Mouse (Mus musculus): Measurements from ENCODE around the gene Ap1b1.

Ap1b1 gene

DNA sequence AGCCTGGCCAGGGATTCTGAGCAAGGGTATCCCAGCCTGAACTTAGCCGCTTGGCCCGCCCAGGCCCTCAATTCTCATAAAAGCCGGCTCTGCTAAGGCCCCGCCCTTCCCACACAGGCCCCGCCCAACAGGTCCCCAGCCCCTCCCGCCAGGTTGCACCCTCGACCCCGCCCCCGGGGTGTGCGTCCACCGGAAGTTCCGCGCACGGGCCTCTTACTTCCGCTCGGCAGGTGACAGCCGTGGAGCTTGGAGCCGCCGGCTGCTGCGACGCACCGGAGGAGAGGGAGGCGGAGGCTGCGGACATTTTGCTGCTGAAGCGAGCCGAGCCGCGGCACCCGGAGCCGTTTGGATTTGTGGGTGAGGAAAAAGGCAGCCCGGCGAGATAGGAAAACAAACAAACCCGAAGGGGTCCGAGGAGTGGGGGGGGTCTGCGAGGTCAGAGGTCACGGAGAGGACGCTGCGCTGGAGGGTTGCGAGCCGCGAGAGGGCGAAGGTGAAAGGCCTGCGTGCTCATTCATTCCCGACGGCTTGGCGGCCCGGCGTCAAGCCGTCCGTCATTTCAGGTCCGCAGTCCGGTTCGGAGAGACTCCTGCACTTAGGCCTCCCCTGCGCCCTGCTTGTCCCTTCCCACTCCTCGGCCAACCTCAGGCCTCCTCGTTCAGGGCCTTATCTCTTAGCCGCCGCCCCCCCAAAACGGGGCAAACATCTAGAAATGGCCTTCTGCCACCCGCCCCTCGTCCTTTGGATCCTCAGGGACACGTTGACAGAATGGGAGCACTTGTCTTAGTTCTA, at the start of gene Ap1b1:
Gene Ap1b1 (plus strand): TSS at position 130 of the 792 bp plus-strand sequence.
- DNase-seq (ENCODE audit: low read depth, low spot score) = peak; percentile 95

GRCm38 (mm10) chr11:4946530-4946929, 40.1 kb upstream of the Ap1b1 start:
- DNase-seq (ENCODE audit: low read depth, low spot score) = no peak

GRCm38 (mm10) chr11:4946947-4947812, 39.4 kb upstream of the Ap1b1 start:
- peak; percentile 97 for DNase-seq (ENCODE audit: low read depth, low spot score)

DNA sequence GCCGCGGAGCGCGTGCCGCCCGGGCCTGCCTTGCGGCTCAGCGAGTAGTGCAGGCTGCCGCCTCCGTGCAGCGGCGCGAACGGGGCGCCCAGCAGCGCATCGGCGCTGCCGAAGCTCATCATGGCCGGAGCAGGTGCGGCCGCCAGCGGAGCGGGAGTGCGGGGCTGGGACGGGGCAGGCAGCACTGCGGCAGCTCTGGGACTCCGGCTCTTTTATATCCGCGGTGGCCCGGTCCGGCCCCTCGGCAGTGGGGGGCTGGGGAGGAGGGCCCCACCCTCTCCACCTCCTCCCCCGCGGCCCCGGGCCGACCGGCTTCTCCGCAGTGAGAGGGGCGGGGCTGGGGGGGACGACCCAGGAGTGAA, 38.8 kb upstream of the Ap1b1 start, which contains the start of gene Nefh:
Gene Nefh (minus strand): TSS at position 252 of the 362 bp plus-strand sequence.
- peak; percentile 78 for DNase-seq (ENCODE audit: low read depth, low spot score)

GRCm38 (mm10) chr11:4948792-4949191, 37.8 kb upstream of the Ap1b1 start:
- DNase-seq (ENCODE audit: low read depth, low spot score) = no peak

GRCm38 (mm10) chr11:4949256-4950044, 37.2 kb upstream of the Ap1b1 start:
- DNase-seq (ENCODE audit: low read depth, low spot score) = no peak

GRCm38 (mm10) chr11:4953401-4953800, 33.2 kb upstream of the Ap1b1 start:
- no peak for DNase-seq (ENCODE audit: low read depth, low spot score)

DNA sequence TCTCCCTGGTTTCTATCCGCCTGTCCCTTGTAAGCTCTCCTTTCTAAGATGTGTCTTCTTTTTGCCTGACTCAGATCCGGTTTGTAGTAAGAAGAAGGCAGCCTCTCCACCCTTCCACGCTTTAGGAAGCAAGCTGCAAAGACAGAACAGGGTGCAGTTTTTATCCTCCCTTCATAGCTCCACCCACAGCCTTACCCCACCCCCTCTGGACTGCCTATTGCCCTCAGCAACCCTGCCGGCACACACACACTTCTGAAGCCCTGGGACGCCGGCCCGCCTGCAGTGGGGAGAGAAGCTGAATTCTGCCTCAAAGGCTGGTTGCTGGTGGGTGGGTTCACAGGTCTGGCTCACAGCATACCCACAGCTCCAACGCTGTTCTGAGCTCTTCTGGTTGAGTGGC, 32.7 kb upstream of the Ap1b1 start:
- DNase-seq (ENCODE audit: low read depth, low spot score) = no peak

DNA sequence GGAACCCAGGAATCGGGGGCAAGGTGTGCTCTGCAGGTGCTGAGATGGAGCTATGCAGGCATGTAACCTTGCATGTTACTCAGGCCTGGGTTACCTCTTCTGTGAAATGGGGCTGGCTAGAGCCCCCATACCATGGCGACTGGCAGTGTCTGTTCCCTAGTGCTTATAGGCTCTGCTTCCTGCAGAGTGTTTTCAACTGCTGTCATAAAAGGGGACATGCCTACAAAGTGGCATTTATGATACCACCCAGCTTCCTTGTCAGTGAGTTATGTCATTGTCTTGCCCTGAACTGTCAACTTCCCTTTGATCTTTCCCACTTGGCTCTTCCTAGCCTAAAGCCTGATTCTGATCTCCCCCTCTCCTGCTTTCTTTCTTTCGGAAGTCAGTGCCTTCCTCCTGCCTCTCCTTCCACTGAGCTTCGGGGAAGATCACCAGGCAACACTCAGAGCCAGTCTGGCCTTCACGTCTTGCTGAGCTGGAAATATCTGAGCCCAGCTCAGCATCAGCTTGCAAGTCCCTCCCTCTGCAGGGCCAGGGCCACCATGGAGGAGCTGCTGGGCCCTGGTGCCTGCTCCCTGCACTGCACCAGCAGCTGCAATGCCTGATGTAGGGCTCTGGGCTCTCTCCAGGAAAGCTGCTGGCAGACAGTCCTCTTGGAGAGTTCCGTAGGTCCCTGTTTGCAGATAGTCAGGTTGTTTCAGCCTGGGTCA, 23.4 kb upstream of the Ap1b1 start:
- no peak for DNase-seq (ENCODE audit: low read depth, low spot score)

GRCm38 (mm10) chr11:4966325-4966724, 20.3 kb upstream of the Ap1b1 start:
- no peak for DNase-seq (ENCODE audit: low read depth, low spot score)

- no peak for DNase-seq (ENCODE audit: low read depth, low spot score)
Observed at GRCm38 (mm10) chr11:4966888-4967287, 19.7 kb upstream of the Ap1b1 start.

GRCm38 (mm10) chr11:4967549-4967948, 19.1 kb upstream of the Ap1b1 start:
- no peak for DNase-seq (ENCODE audit: low read depth, low spot score)

DNA sequence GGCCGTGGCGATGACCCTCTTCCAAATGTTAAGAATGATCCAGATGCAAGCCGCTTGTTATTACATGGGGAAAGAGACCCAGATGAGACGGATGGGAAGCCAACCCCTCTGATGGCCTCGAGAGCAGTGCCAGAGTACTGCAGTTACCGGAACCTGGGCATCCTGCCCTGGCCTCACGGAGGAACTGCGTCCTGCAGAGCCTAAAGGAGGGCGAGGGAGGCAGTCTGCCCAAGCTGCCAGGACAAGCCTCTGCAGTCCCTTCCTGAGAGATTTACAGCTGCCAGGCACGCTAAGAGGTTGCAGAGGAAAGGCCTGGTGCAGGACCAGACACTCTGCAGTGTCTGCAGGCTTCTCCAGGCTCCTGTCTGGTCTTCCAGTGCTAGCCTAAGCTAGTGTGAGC, 18.2 kb upstream of the Ap1b1 start:
- no peak for DNase-seq (ENCODE audit: low read depth, low spot score)

DNA sequence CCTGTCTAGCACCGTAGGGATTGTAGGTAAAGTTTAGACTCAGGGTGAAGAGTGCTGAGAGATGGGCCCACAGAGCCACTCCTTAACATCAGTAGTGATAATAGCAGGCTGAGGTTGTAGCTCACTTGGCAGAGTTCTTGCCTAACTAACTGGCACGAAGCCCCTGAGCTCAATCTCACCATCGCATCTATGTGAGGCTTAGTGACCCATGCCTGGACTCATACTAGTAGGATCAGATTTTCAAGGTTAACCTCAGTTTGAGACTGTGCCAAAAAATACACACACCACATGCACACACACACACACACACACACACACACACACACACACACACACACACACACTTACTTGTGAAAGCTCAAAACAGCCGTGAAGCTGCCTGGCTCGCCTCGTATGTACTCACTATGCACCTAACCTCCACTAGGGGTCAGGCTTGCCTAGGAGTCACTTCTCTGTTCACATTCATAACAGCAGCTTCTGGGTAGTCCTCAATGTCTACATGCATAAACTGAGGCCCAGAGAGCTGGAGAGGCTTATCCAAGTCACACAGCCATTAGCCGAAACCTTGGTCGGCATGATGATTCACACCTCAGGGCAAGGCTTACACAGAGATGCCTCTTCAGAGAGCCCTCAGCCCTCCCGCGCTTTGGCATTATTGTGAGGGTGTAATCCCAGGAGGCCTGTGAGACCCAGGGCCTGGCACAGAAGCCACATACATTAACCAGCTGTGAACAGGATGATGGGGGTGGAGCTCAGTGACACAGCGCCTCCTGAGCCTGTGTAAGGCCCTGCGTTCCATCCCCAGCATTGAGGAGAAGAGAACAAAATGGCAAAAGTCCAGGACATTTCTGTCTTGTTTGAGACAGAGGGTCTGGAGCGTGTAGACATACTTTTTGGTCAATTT, 13.4 kb upstream of the Ap1b1 start:
- peak; percentile 83 for DNase-seq (ENCODE audit: low read depth, low spot score)

DNA sequence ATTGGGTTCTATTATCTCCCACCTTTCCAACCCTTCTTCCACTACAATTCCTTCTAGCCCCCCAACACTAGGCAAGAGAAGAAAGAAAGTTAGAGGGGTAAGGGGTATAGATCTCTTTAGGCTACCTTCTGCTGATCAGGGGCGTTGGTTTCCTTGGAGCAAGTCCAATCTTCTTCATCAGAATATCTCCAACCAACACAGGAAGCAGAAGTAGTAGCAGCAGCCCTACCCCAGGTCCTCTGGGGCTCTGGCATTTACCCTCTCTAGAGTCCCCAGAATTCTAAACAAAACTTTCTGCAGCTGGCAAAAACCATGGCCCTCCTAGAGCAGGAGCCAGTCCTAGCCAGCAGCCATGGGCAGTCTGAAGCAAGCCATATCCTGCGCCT, 12.8 kb upstream of the Ap1b1 start:
- no peak for DNase-seq (ENCODE audit: low read depth, low spot score)

- DNase-seq (ENCODE audit: low read depth, low spot score) = no peak
Observed at GRCm38 (mm10) chr11:4974376-4975122, 12.1 kb upstream of the Ap1b1 start.

GRCm38 (mm10) chr11:4975623-4976022, 11.0 kb upstream of the Ap1b1 start:
- DNase-seq (ENCODE audit: low read depth, low spot score) = peak; percentile 83

- no peak for DNase-seq (ENCODE audit: low read depth, low spot score)
Observed at GRCm38 (mm10) chr11:4983010-4983409, 3.6 kb upstream of the Ap1b1 start.

- DNase-seq (ENCODE audit: low read depth, low spot score) = no peak
Observed at GRCm38 (mm10) chr11:4983538-4983937, 3.1 kb upstream of the Ap1b1 start.

GRCm38 (mm10) chr11:4984249-4984648, 2.4 kb upstream of the Ap1b1 start:
- DNase-seq (ENCODE audit: low read depth, low spot score) = peak; percentile 70
